Mouse (Mus musculus) kidney, postnatal 25 days (tissue): Measurements from ENCODE around the gene Dbh.

Source experiments
- DNase-seq, 2 experiments: peaks; one replicate each; pipeline ENCODE4 v3.0.0; 2021; ENCODE audit warnings: mixed read lengths in 2 of 2

The Dbh gene

GRCm38 (mm10) chr2:27164796-27165590 is at the start of gene Dbh:
Gene Dbh (plus strand): TSS chr2:27165233.
- DNase-seq: no peak

DNA sequence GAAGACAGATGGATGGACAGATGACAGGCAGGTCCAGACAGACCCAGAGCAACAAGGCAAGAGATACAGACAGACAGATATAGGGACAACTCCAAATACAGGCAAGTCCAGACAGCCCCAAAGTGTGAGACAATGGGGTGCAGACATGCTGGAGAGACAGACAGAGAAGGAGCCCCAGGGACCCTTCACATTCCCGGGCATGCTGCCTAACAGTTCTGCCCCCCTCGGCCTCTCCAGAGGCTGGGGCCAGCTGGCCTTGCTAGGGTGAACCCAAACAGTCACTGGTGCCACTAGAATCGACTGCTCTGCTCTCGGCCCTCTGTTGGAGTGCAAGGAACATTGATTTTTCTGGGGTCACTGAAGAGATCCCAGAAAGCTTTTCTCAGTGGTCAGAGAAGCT is 46.6 kb upstream of the Dbh start:
- DNase-seq: no peak

DNA sequence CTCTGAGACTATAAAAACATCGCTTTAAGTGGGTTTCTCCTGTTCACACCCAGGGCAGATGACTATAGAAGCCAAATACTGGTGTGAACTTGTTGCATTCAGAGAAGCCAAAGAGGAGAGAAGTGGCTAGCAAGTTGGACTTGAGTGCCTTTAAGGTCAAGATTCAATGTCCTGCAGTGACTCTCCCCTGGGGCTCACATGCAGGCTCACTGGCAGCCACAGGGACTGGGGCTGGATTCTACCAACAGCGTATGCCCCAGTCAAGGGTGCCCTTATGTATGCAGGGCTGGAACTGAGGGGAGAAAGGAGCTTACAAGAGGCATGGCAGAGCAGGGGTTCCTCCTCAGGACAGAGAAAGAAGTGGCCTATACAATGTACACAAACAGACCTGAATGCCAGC is 45.3 kb upstream of the Dbh start:
- DNase-seq: no peak

- peak in 1 of 2 experiments; percentile 56 for DNase-seq
Measured at GRCm38 (mm10) chr2:27120241-27120641, 44.8 kb upstream of the Dbh start.

DNA sequence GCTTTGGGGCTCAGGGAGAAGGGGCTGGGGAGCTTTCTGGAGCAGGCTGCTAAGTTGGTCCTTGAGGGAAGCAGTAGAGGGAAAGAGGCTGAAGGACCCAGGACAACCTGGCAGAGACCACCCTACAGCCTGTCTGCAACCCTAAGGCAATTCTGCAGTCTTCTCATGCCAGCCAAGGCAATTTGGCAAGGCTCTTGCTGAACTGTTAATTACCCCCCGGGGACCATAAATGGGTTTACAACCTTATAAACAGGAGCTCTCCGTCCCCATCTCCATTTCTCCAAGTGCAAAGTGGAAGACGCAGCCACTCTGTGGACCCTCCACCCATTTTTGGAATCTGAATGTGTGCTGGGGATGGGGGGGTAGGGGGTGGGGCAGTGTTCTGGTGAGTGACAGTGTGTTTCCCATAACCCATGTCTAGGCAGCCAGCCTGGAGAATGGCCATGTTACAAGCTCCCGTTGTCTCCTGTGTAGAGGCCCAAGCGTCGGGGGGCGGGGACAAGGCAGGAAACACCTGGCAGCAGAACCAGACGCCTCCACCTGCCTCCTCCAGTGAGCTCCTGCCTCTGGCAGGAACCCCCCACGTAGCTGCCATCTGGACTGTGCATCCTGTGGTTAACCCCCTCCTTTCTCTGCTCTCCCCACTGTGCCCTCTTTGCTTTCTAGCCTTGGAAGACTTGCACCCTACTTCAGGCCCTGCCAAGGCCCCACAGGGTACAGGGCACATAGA is 43.2 kb upstream of the Dbh start:
- peak; percentile 20 to 62 for DNase-seq

DNA sequence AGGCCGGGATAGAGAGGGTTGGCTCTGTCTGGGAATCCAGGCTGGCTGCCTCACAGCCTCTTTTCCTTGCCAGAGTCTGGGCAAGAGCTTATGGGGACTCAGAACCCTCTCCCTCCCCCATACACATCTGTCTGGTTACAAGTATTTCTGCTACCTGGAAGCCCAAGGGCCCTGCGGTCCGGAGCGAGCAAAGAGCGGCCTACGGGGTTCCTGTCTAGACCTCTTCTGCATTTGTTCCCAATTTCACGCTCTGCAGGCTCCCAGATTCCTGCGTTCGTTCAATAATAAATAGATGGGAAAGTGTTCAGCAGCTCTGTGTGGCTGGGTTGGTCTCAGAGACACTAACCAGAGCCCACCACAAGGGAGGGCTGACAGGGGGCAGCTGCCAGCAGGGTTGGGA is 42.5 kb upstream of the Dbh start:
- no peak for DNase-seq

- no peak for DNase-seq
Measured at GRCm38 (mm10) chr2:27123121-27123520, 41.9 kb upstream of the Dbh start.

- DNase-seq: peak; percentile 56 to 72
Measured at GRCm38 (mm10) chr2:27125979-27126378, 39.1 kb upstream of the Dbh start.

DNA sequence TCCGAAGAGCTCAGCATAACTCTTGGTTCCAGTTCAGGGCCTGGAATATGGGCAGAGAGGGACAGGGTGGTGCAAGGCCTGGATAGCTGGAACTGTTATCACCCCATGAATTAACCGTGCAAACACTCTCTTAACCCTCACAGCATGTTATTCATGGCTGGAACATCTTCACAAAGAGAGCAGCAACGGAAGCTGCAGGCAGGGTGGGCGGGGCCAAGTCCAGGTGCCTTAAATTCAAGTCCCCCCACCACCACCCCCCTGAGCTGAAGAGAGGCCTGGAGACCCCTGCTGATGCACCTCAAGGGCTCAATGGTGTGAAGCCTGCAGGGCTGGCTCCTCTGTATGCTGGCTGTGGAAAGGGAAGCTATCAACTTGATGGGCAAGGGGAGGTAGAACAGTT is 38.5 kb upstream of the Dbh start:
- DNase-seq: no peak

GRCm38 (mm10) chr2:27128990-27129389 is 36.0 kb upstream of the Dbh start:
- no peak for DNase-seq

GRCm38 (mm10) chr2:27135935-27136334 is 29.1 kb upstream of the Dbh start:
- peak in 1 of 2 experiments; percentile 29 for DNase-seq

DNA sequence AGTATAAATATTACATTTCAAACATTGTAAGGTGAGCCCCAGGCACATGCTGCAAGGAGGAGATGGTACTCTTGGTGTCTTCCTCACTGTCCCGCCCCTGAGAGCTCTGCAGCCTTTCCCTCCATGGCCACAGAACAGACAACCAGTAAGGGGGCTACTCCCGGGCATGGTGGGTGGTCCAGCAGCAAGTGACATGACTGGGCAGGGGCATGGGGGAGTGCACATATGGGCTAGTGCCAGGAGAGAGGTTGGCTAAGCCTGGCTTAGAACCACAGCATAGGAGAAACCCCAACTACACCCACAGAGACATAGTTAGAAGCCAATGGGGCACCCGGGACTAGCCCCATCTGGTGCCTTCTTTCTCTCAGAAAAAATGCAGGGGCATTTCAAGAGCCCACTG is 28.7 kb upstream of the Dbh start:
- peak in 1 of 2 experiments; percentile 7 for DNase-seq

DNA sequence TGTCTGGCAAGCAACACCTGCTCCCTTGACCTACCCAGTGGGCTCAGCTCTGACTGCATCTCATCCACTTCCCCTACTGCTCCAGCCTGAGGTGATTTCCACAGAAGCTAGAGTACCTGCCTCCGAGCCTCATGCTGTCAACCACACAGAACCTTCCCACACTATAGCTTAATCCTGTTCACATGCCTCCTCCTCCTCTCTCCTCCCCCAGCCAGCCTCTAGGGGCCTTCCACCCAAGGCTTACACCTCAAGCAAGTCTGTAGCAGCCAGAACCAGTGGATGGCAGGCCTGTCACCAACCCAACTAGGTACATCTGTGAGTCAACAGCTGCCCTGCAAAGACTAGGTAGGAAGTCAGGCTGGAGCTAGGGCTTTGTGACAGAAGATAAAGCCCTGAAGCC is 28.2 kb upstream of the Dbh start:
- peak in 1 of 2 experiments; percentile 20 for DNase-seq

- no peak for DNase-seq
Measured at GRCm38 (mm10) chr2:27138356-27138755, 26.7 kb upstream of the Dbh start.

DNA sequence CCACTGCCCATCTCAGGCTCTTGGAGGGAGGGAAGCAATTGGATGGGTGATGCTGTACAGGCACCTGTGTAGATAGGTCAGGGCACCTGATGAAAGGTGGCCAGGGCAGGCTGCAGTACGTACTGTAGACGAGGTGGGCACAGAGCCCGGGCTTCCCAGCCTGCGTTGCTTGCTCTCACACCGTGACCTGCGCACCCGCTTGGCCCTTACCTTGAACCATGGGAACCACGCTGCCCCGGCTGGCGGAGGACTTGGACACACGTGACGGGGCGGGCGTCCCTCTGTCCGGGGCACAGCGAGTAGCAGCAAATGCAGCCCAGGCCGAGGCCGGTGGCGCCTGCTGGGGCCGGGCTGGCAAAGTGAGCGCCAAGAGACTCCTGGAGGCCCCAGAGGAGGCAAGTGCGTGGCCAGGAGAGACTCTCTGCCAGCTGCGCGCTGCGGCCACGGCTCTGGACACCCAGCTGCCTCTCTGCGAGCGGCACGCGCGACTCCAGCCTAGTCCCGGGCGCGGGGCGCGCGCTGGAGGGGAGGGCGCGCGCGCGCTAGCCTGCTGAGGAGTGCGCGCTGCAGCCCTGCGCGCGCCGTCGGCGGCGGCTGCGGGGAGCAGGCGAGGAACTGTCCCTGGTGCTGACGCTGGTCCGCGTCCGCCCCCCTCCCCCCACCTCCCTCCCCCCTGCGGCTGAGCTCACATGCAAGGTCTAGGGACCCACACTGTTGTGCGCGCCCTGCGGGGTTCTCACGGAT is 22.9 kb upstream of the Dbh start, which contains the start of gene Fam163b:
Gene Fam163b (minus strand): TSS at position 542 of the 744 bp plus-strand sequence.
- peak; percentile 28 to 77 for DNase-seq

DNA sequence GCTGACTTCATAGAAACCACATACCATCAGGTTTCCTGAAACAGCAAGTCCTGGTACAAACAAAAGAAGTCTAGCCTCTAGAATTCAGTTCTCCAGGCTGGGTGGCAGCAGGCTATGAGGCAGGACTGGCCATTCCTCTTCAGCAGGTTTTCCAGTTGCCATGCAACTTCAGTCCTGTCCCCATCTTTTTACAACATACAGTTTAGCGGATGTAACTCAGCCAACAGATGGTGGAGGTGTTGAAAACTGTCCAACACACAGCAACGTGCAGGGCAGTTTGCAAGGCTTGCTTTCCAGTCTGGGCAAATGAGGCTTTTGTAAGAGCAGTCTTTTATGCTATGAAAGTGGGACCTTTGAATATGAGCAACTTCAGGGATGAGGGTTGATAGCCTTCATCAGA is 20.1 kb upstream of the Dbh start:
- DNase-seq: no peak

- no peak for DNase-seq
Measured at GRCm38 (mm10) chr2:27146840-27147239, 18.2 kb upstream of the Dbh start.

- DNase-seq: no peak
Measured at GRCm38 (mm10) chr2:27149457-27149856, 15.6 kb upstream of the Dbh start.

GRCm38 (mm10) chr2:27154466-27155185 is 10.4 kb upstream of the Dbh start:
- peak; percentile 73 to 85 for DNase-seq

DNA sequence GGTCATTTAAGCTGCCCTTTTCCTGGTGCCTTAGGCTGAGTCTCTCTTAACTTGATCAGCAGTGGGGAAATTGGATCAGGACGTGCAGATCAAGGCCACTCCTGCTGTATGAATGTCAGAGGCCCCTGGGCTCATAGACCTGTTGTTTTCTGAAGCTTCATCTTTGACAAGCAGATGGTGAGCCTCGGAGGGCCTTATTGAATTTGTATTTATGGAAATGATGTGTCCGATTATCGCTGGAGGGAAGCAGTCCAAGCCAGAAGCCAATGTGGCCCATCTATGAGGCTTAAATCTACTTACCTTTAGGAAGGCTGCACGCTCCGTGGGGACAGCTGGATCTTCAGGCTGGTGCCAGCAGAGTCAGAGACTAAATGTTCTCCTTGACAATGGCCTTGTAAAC is 8.4 kb upstream of the Dbh start:
- DNase-seq: no peak

- no peak for DNase-seq
Measured at GRCm38 (mm10) chr2:27161526-27161925, 3.5 kb upstream of the Dbh start.

GRCm38 (mm10) chr2:27162656-27163055 is 2.4 kb upstream of the Dbh start:
- DNase-seq: no peak

GRCm38 (mm10) chr2:27163851-27164250 is 1.2 kb upstream of the Dbh start:
- DNase-seq: no peak
